Mouse (Mus musculus) left cerebral cortex, postnatal 4 days (tissue): ENCODE results near the gene Gm21903. TPM values are rescaled to one million over a fixed set of nuclear protein-coding genes. Genes with fewer than 3 reads are reported as not detected.
"Not testable (repeated sequence)": the region's sequence is repeated elsewhere in the genome, so short reads cannot be mapped to it uniquely, and the experiment has no call there.

Experiments used
- DNase-seq: peaks from one replicate; pipeline ENCODE4 v3.0.0-alpha.2; 2022
- intact Hi-C: fragments of 180-260 bp; cut with DNase I; formaldehyde crosslinking; loops from one replicate; pipeline ENCODE4 v1.15.1; 2025
- total RNA-seq, 2 experiments: library from RNA; stranded (reverse); gene quantifications; 2 replicates each; pipeline ENCODE4 v1.2.3; 2021

The Gm21903 gene
- total RNA-seq: not detected

GRCm38 (mm10) chr17:39043241-39043640 is at the start of gene Gm21903:
Gm21903 (minus strand) TSS chr17:39043341.
- intact Hi-C loops: no loop called here
- DNase-seq: no peak

- intact Hi-C loops: no loop called here
Measured at GRCm38 (mm10) chr17:39076937-39077336, 33.8 kb upstream of the Gm21903 start, which contains the start of gene Esp23. Esp23 (minus strand) TSS chr17:39077037.

GRCm38 (mm10) chr17:39063641-39064040 is 20.5 kb upstream of the Gm21903 start:
- intact Hi-C loops: no loop called here
- DNase-seq: no peak

More at GRCm38 (mm10) chr17:39076937-39077336, 33.8 kb upstream of the Gm21903 start, which contains the start of gene Esp23:
- DNase-seq: no peak

- intact Hi-C loops: not testable (repeated sequence)
Measured at GRCm38 (mm10) chr17:39036395-39036794, 6.7 kb downstream of the Gm21903 start, which contains the start of gene Esp24. Esp24 (plus strand) TSS chr17:39036695.

DNA sequence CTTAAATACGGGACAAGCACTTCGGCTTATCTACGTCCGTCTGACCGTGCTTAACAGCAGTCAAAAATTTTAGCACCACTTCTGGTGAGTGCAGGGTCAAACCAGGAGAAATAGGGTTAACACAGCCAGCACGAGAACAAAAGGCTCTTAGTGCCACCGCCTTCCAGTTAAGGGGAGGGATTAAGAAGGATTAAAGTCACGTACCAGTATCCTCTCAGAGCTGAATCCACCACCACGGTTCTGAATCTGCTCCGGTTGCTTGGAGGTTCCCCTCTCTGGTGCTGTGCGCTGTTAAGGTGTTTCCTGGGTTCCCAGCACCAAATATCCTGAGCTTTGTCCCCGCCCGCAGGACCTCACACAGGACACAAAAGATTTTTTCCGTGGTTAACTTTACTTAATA is 26.0 kb downstream of the Gm21903 start:
- intact Hi-C loops: no loop called here
- DNase-seq: no peak

More at GRCm38 (mm10) chr17:39036395-39036794, 6.7 kb downstream of the Gm21903 start, which contains the start of gene Esp24:
- DNase-seq: not testable (repeated sequence)

DNA sequence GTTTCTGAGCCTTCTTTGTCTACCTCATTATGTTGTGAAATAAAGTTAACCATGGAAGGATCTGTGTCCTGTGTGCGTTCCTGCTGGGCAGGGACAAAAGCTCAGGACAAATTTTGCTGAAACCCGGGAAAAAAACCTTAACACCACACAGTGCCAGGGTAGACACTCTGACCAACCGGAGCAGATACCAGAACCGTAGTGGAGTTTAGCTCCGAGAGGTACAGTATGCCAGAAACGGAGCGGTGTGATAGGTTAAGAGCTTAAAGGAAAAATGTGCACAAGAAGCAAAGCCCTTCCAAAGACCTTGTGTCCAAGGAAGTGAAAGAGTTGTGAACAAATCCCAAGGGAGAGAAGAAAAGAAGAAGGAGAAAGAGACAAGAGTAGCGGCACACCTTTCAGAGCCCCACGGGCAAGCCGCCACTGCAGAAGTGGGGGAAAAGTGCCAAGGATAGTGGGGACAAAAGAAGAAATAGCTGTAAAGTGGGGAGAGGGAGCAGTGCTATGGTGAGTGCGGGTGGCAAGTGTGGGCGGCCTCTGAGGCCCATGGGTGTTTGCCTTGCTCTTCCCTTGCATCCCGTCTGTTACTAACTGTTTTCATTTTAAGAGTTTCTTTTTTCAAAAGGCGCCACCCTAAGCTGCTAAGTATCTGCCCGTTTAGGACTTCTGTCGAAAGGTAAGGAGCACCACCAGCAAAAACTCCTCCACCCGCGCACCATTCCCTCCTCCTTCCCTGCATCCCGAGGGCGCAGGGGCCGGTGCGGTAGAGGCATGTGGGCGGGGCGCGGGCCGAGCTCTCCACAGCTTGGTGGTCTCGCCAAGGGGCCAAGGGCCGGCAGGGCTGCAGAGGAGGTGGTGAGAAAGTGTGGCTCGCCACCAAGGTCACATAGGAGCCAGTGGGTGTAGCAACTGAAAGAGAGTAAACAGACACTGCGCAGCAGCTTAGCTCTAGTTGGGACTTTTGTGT is 32.2 kb downstream of the Gm21903 start:
- intact Hi-C loops: no loop called here
- no peak for DNase-seq

DNA sequence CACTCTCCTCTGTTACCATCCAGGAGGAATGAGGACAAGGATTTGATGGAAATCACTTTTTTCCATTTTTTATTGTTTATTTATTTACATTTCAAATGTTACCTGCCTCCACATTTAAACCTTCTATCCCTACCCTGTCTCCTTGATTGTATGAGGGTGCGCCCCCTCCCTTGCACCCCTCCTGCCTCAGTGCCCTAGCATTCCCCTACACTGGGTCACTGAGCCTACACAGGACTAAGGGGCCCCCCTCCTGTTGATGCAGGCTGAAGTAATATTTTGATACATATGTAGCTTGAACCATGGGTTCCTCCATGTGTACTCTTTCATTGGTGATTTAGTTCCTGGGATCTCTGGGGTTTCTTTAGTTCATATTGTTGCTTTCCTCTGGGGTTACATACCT is 33.3 kb downstream of the Gm21903 start:
- DNase-seq: no peak
- intact Hi-C loops: no loop called here

Other genes with a start within 250 kb of the Gm21903 start
- gene Esp24, start 6.6 kb downstream of the Gm21903 start, total RNA-seq: not detected
- not detected for gene Esp23, start 33.7 kb upstream of the Gm21903 start, total RNA-seq
- not detected for gene Esp22, start 52.0 kb upstream of the Gm21903 start, total RNA-seq